Mouse (Mus musculus): ENCODE results near the gene Lhx5. TPM values are rescaled to one million over a fixed set of nuclear protein-coding genes. Genes with fewer than 3 reads are reported as not detected.

Lhx5 gene
- total RNA-seq, 1 experiment from 2014 or later = not detected

DNA sequence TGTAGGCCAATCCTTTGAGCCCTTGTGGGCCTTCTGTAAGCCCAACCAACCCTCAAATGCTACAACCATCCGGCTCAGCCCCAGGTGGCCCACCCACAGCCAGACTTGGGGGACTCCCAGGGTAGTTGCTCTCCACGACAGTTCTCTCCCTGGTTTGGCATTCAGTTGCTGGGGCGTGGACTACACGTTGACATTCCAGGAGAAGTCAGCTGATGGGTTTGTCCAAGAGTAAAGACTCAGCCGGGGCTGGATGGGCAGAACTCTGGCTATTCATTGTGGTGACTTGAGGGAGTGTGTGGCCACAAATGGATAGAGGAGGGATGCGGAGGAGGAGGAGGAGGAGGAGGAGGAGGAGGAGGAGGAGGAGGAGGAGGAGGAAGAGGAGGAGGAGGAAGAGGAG is 2.5 kb upstream of the Lhx5 start:
- ATAC-seq (replicated peaks; ENCODE audit: insufficient number of reproducible peaks, low FRiP score, low TSS enrichment, poor library complexity, severe bottlenecking) = no peak

DNA sequence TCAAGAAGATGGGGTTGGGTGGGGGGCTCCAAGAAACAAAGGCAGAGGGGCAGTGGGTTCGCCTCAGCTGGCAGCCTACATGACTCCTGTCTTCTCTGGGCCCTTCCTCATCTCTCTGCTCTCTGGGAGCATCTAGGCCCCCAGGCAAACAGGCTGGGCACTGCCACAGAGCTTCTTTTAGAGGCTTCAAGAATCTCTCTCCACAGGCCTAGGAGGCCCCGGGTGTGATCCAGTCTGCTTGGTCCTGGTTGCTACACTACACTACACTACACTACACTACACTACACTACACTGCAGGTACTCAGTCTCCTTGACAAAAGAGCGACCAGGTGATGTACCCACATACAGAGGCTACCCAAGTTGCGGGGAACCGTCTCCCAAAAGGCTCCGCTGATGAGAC is 1.8 kb upstream of the Lhx5 start:
- ATAC-seq (replicated peaks; ENCODE audit: insufficient number of reproducible peaks, low FRiP score, low TSS enrichment, poor library complexity, severe bottlenecking) = no peak

DNA sequence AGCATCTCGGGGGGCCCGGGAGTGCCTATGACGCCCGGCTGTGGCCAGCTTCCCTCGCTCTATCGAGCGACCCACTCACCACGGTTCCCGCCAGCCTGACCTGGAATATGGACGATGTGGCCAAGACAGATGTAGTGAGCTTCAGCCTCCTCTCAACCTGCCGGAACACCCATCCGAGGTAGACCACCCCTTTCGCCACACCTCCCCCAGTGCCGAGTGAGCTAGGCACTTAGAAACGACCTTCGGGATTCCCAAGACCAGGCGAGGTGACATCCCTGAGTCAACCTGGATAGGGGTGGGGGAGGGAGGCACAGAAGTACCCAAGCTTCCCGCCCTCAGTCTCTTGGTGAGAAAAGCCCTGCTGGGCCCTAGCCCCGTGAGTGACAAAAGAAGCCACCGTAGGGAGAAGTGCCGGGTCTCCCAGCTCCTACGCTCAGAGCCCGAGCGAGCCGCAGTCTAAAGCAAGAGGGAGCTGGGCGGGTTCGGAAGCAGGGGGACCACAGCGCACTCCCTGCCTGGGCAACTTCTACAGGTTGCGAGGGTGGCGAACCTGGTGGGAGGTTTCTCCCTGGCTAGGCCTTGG is 407 bp upstream of the Lhx5 start:
- ATAC-seq (replicated peaks; ENCODE audit: insufficient number of reproducible peaks, low FRiP score, low TSS enrichment, poor library complexity, severe bottlenecking) = no peak

DNA sequence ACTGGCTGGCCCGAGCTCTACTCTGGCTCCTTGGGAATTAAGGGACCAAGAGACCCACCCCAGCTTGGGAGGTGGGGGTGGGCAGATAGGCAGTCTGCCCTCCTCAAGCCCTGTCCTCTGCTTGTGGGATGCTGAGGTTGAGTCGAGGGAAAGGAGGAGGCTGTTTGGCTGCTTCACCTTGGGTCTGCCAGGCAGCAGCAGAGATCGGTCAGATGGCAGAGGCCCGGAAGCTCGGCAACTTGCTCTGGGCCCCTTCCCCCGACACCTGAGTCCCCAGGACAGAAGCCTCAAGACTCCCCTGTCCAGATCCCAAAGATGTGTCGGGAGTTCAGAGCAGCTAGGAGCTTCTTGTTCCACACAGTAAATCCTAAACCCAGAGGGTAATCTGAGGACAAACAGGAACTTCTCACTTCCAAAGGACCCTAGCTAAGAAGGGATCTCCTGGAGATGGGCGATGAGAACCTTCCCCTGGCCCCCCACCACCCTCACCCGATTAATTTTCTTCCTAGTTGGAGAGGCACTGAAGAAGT is 1.1 kb downstream of the Lhx5 start:
- no peak for ATAC-seq (replicated peaks; ENCODE audit: insufficient number of reproducible peaks, low FRiP score, low TSS enrichment, poor library complexity, severe bottlenecking)

DNA sequence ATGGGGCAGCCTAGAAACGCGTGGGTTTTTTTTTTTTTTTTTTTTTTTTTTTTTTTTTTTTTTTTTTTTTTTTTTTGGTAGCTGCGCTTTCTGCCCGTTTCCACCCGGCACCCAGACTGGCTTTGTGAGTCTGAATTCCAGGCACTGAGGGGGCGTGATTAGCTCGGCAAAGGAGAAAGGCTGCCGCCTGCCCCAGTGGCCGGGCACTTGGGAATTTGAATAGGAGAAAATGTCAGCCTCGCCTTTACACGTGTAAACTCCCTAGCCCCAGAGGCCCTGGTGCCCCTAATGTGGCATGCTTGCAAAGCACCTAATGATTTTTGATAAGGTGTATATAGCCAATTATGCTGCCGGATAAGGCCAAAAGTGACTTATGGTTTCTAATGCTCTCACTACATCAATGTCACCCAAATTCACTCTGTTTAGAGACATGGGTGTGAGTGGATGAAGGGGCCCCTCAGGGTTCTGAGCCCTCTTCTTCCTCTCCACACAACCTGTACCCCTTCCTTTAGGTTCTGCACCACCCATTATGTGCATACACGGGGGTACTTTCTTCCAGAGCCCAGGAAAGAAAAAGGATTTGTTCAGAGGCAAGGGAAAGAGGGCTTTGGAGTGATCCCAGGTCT is 1.7 kb downstream of the Lhx5 start:
- ATAC-seq (replicated peaks; ENCODE audit: insufficient number of reproducible peaks, low FRiP score, low TSS enrichment, poor library complexity, severe bottlenecking) = no peak

DNA sequence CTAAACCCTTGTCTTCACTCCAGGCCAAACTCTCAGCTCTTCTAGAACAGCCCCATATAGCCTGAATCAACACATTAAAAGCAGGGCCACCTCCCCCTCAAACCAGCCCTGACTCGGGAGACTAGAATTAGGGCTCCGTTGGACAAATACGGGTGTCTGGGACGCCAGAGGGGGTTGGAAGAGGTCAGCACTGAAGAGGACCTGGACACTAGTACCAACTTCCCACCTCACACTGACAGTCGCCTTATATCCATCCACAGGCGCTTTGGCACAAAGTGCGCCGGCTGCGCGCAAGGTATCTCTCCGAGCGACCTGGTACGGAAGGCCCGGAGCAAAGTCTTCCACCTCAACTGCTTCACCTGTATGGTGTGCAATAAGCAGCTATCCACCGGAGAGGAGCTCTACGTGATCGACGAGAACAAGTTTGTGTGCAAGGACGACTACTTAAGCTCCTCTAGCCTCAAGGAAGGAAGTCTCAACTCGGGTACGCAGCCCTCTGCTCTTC is 2.8 kb downstream of the Lhx5 start:
- no peak for ATAC-seq (replicated peaks; ENCODE audit: insufficient number of reproducible peaks, low FRiP score, low TSS enrichment, poor library complexity, severe bottlenecking)

DNA sequence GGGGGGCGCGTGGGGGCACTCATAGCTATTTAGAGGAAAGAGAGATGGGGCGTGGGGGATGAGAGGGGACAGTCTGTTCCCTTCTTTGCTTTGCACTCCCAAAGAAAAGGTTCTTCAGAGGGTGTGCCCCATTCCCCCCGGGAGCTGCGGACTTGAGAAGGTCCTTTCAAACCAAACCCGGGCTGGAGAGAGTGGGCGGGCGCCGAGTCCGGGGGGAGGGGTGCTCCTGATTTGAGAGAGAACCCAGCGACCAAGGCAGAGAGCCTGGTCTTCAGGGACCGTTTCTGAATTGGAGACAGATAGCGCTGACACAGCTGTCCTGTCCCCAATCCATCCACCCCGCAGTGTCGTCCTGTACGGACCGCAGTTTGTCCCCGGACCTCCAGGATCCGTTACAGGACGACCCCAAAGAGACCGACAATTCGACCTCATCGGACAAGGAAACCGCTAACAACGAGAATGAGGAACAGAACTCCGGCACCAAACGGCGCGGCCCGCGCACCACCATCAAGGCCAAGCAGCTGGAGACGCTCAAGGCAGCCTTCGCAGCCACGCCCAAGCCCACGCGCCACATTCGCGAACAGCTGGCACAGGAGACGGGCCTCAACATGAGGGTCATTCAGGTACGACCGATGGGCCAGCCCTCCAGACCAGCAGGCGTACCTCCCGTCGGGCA is 3.6 kb downstream of the Lhx5 start:
- ATAC-seq (replicated peaks; ENCODE audit: insufficient number of reproducible peaks, low FRiP score, low TSS enrichment, poor library complexity, severe bottlenecking) = no peak

DNA sequence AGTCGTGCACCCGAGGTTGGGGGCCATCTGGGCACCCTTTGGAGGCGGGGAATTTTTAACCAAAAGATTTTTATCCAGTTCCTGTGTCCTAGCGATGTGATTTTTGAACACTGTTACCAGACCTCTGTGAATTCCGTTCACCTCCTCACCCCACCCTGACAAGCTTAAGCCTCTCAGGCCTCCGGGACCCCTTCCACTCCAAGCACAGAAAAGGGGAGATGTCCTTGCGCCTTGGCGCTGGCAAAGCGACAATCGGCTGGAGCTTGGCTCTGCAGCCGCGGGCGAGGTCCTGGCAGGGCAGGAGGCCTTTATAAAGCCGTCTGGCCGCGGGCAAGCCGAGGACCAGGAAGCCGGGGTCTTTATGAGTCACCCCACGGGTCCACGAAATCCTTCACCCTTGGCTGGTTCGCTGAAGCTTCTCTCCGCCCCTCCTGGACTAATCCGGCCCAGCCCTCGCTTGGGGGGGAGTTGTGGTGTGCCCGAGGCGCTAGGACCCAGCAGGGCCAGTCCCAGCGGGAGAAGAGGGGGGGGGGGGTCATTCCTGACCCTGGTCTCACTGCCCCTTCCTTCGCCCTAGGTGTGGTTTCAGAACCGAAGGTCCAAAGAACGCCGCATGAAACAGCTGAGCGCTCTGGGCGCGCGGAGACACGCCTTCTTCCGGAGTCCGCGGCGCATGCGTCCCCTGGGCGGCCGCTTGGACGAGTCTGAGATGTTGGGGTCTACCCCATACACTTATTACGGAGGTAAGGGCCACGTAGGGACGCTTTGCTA is 4.4 kb downstream of the Lhx5 start:
- no peak for ATAC-seq (replicated peaks; ENCODE audit: insufficient number of reproducible peaks, low FRiP score, low TSS enrichment, poor library complexity, severe bottlenecking)

DNA sequence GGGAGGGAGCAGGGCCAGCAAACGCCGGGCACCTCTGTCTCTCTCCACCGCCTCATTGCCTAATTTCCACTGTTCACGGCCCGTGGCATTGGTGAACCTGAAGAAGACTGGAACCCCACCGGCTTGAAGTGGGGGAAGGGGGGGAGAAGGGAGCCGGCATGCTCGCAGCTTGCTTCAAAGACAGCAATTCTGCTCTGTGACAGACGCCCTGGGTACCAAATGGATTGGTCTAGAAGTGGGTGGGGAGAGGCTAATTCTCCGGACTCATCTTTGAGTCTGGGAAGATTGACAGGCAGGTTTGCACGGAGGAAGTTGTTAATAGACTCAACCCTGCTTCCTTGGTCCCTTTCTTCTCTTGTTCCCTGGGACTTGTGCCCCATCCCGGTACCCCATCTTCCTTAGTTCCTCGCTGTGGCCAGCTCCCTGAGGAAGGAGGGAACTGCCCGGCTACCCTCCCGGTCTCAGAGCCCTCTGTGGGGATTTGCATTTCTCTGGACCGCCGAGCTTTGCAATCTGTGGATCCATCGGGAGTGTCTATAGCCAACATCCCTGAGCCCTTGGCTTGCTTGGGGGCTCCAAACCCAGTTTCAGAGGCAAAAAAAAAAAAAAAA is 5.5 kb downstream of the Lhx5 start:
- ATAC-seq (replicated peaks; ENCODE audit: insufficient number of reproducible peaks, low FRiP score, low TSS enrichment, poor library complexity, severe bottlenecking) = no peak

DNA sequence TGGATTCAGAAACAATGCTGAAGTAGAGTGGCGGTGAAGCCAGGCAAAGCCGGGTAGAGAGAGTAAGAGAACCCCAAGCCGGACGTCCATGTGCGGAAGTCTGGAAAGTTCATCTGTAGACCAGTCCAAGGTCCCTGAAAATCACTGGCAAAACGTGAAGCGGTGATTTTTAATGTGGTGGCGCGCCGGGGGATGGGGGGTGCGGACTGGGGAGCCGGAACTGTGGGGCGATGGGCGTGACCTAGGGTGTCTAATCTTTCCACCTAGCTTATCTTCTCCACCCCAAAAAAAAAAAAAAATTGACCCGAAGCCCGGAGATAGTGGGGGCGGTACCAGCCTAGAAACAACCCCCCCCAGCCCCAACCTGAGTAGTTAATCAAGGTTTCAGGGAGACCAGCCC is 6.0 kb downstream of the Lhx5 start:
- ATAC-seq (replicated peaks; ENCODE audit: insufficient number of reproducible peaks, low FRiP score, low TSS enrichment, poor library complexity, severe bottlenecking) = no peak

DNA sequence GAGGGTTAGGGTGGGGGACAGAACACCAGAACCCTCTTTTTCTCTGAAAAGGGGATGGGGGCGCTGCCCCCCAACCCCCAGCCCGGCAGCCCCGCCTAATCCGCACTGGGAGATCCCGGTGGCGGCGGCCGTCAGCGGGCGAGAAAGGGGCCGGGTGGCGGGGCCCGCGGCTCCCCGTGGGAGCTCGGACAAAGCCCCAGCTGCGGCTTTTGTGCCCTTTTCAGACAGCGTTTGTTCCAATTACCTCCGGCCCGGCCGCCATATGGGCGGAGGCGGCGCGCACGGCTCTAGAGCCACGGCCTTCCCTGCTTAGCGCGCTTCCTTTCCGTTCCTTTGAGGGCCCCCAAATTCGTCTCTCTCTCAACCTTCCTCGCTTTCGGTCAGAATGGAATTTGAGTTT is 6.5 kb downstream of the Lhx5 start:
- no peak for ATAC-seq (replicated peaks; ENCODE audit: insufficient number of reproducible peaks, low FRiP score, low TSS enrichment, poor library complexity, severe bottlenecking)

DNA sequence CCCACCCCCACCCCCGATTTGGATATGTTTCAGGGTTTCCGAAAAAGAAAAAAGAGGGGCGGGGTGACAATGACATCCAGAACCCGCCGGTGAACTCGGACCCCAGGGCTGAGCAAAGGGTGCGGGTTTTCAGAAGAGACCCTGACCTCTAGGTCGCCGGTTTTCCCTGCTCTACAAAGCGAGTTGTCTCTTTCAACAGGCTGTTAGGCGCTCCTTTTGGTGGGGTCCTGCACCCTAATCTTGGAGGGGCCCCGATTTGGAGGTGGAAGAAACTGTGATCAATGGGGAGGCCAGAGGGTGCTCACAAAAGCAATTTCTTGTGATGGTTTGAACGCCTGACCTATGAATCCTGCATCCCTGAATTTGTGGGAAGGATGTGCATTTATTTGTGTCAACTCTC is 7.0 kb downstream of the Lhx5 start:
- no peak for ATAC-seq (replicated peaks; ENCODE audit: insufficient number of reproducible peaks, low FRiP score, low TSS enrichment, poor library complexity, severe bottlenecking)

DNA sequence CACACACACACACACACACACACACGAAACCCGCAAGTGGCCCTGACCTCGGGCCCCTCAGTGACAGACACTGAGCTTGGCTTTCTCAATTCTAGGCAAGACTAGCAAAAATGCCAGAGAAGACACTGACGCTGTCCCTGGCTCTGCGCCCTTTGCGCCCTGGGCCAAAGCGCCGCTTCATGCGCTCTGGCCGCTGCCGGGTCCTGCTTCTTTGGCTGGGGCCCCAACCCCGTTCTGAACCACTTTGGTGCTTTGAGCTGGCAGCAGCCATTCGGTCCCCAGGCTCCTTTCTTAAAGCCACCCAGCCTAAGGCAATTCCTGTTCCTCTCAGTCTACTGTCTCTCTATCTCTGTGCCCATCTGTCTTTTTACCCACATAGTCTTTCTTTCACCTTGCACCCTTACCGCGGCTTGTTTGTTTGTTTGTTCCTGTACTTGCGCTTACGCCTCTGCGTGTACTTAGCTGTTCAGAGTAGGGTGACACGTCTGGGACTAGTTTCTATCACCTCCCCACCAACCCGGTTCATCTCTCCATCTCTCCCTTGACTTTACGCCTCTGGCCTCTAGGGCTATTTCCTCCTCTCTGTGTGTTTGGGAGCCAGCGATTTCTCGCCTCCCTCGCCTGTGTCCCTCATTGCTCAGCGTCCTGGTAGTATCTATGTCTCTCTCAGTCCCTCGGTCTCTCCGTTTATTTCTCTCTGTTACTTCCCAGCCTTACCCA is 7.7 kb downstream of the Lhx5 start:
- no peak for ATAC-seq (replicated peaks; ENCODE audit: insufficient number of reproducible peaks, low FRiP score, low TSS enrichment, poor library complexity, severe bottlenecking)

DNA sequence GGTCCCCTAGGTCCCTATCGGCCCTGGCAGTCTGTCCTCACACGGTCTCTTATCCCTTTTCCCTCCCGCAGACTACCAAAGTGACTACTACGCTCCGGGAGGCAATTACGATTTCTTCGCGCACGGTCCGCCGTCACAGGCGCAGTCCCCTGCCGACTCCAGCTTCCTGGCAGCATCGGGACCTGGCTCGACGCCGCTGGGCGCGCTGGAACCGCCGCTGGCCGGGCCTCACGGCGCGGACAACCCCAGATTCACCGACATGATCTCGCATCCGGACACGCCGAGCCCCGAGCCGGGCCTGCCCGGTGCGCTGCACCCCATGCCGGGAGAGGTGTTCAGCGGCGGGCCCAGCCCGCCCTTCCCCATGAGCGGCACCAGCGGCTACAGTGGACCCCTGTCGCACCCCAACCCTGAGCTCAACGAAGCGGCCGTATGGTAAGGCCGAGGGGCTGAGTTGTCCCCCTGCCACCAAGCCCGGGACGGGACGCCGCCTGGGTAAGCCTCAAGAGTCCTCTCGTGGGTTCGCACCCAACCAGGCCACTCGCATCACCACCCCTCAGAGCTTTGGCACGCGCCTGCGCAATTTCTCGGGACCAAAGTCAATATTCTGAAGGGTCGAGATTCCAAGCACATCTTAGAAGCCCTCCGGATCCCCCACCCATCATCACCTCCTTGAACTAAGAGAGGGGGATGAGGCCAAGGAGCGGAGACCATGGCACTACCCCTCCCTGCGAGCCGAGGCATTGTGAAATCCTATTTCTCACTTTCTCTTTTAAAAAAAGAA is 8.6 kb downstream of the Lhx5 start:
- ATAC-seq (replicated peaks; ENCODE audit: insufficient number of reproducible peaks, low FRiP score, low TSS enrichment, poor library complexity, severe bottlenecking) = no peak

DNA sequence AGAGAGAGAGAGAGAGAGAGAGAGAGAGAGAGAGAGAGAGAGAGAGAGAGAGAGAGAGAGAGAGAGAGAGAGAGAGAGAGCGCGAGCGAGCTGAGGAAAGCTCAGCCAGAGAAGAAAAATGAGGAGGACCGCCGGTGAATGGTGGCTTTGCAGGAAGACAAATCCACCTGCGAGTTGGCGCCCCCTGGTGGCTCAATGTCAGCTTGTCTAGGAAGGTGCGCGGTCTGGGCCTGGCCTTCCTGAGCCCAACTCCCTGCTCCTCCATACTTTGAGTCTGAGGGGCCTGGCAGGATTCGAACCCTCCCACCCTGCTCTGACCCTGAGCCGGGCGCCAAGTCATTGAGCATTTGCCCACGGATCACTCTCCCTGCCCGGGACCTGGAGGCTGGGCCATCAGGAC is 9.2 kb downstream of the Lhx5 start:
- no peak for ATAC-seq (replicated peaks; ENCODE audit: insufficient number of reproducible peaks, low FRiP score, low TSS enrichment, poor library complexity, severe bottlenecking)

DNA sequence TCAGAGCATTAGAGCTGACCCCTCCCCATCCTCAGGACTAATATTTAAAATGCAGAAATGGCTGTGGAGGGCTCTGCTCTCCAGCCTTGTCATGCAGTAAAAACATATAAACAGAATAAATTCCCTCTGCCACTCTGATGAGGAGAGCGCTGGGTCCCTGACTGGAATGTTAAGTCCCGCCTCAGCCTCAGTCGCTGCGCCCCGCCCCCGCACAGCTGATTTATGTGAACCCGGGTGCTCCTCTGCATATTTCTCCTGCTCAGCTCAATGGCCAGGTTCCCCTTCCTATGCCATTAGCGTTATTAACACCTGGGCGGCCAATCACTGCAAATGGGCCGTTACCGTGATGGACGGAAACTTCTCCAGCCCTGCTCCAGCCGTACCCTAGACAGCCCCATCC is 15.8 kb downstream of the Lhx5 start:
- ATAC-seq (replicated peaks; ENCODE audit: insufficient number of reproducible peaks, low FRiP score, low TSS enrichment, poor library complexity, severe bottlenecking) = no peak

DNA sequence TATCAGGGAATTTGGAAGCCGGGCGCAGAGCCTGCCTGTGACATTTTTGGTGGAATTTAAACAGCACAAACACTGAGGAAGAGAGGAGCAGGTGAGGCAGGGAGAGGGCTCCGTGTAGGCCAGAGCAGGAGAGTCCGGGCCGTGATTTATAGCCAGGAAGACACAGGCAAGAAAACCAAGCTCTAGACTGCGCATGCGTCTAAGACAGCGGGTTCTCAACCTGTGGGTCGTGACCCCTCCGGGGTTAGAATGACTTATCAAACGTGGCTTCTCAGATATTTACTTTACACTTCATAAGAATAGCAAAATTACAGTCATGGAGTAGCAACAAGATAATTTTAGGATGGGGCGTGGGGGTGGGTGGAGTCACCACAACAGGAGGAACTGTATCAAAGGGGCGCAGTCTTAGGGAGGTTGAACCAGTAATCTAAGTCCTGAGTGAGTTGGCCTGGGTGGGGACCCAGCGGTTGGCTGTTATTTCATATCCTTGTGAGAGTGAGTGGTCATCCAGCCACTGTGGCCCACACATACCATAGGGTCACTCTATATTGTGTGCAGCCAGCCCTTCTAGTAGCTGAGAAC is 23.3 kb downstream of the Lhx5 start:
- ATAC-seq (replicated peaks; ENCODE audit: insufficient number of reproducible peaks, low FRiP score, low TSS enrichment, poor library complexity, severe bottlenecking) = no peak
